Mouse (Mus musculus): ENCODE results near the gene Src.
"Not testable (repeated sequence)": the region's sequence is repeated elsewhere in the genome, so short reads cannot be mapped to it uniquely, and the experiment has no call there.

Src gene

GRCm38 (mm10) chr2:157475437-157476379 is 57.5 kb downstream of the Src start:
- no peak for DNase-seq (ENCODE audit: low spot score)

- no peak for DNase-seq (ENCODE audit: low spot score)
These were observed 60.4 kb downstream of the Src start for GRCm38 (mm10) chr2:157478651-157479050.

GRCm38 (mm10) chr2:157479858-157480568 is 61.8 kb downstream of the Src start:
- peak; percentile 68 for DNase-seq (ENCODE audit: low spot score)

GRCm38 (mm10) chr2:157482729-157483128 is 64.5 kb downstream of the Src start:
- DNase-seq (ENCODE audit: low spot score): no peak

GRCm38 (mm10) chr2:157486559-157486958 is 68.3 kb downstream of the Src start:
- DNase-seq (ENCODE audit: low spot score): not testable (repeated sequence)

- no peak for DNase-seq (ENCODE audit: low spot score)
These were observed 68.9 kb downstream of the Src start for GRCm38 (mm10) chr2:157486981-157487656.

- DNase-seq (ENCODE audit: low spot score): no peak
These were observed 69.5 kb downstream of the Src start for GRCm38 (mm10) chr2:157487733-157488175.

GRCm38 (mm10) chr2:157493240-157493639 is 75.0 kb downstream of the Src start:
- no peak for DNase-seq (ENCODE audit: low spot score)

GRCm38 (mm10) chr2:157498529-157498928 is 80.3 kb downstream of the Src start:
- no peak for DNase-seq (ENCODE audit: low spot score)

- no peak for DNase-seq (ENCODE audit: low spot score)
These were observed 82.1 kb downstream of the Src start for GRCm38 (mm10) chr2:157500364-157500763.

- DNase-seq (ENCODE audit: low spot score): no peak
These were observed 83.1 kb downstream of the Src start for GRCm38 (mm10) chr2:157501324-157501723.

GRCm38 (mm10) chr2:157506779-157507178 is 88.5 kb downstream of the Src start:
- no peak for DNase-seq (ENCODE audit: low spot score)

- DNase-seq (ENCODE audit: low spot score): peak; percentile 29
These were observed 90.9 kb downstream of the Src start for GRCm38 (mm10) chr2:157509182-157509581.

- DNase-seq (ENCODE audit: low spot score): peak; percentile 67
These were observed 91.8 kb downstream of the Src start for GRCm38 (mm10) chr2:157510031-157510430.

- DNase-seq (ENCODE audit: low spot score): no peak
These were observed 94.6 kb downstream of the Src start for GRCm38 (mm10) chr2:157512859-157513258.

- no peak for DNase-seq (ENCODE audit: low spot score)
These were observed 95.5 kb downstream of the Src start for GRCm38 (mm10) chr2:157513737-157514208.

- no peak for DNase-seq (ENCODE audit: low spot score)
These were observed 96.1 kb downstream of the Src start for GRCm38 (mm10) chr2:157514353-157514752.

GRCm38 (mm10) chr2:157517526-157517925 is 99.3 kb downstream of the Src start:
- DNase-seq (ENCODE audit: low spot score): no peak

- no peak for DNase-seq (ENCODE audit: low spot score)
These were observed 100.2 kb downstream of the Src start for GRCm38 (mm10) chr2:157518451-157518850.

- no peak for DNase-seq (ENCODE audit: low spot score)
These were observed 101.2 kb downstream of the Src start for GRCm38 (mm10) chr2:157519452-157519851.

- DNase-seq (ENCODE audit: low spot score): no peak
These were observed 102.3 kb downstream of the Src start for GRCm38 (mm10) chr2:157520496-157520895.

All from yolk sac, embryonic 10.5 days (tissue).